Mouse (Mus musculus): ENCODE measurements at regions not wholly inside any gene's neighbourhood (a gene's known extent, or its start where the extent isn't known, plus 50 kb on each side); places are given as distances from the start of the nearest gene placed in this dataset.

DNA sequence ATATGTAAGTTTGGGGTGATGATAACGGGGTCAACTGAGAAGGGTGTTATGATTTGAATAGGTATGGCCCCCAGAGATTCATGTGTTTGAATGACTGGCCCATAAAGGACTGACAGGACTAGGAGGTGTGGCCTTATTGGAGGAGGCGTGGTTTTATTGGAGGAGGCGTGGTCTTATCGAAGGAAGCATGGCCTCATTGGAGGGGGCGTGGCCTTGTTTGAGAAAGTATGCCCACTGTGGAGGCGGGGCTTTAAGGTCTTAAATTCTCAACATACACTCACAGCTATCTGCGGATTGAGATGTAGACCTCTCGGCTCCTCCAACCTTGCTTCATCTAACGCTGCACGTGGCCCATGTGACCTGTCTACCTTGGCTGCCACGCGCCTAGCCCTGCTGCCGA, 63.7 kb upstream of the Gm3045 start:
- TF ChIP-seq EP300 (IDR thresholded peaks at IDR 0.05; ENCODE audit: low read depth) = no peak
- no peak for TF ChIP-seq CTCF (IDR thresholded peaks at IDR 0.05; ENCODE audit: low read depth)

Measured in heart, postnatal 0 days (tissue).